Mouse (Mus musculus): ENCODE measurements around the gene Wfdc3. TPM values are rescaled to one million over a fixed set of nuclear protein-coding genes. Genes with fewer than 3 reads are reported as not detected.
A peak's percentile ranks its signal among the peaks of the same experiment; 100 is the strongest.

Gene Wfdc3
- polyA plus RNA-seq, 1 experiment = 0.60 TPM

GRCm38 (mm10) chr2:164790451-164790850 is 44.7 kb upstream of the Wfdc3 start:
- no peaks in the 10 kb centered on the region for H3K9me3 ChIP-seq (replicated peaks; ENCODE audit: control insufficient read depth, insufficient read depth, low read length, poor library complexity, severe bottlenecking)
- no peak overlapping the region for H3K9ac ChIP-seq (ENCODE audit: low read depth, poor library complexity, severe bottlenecking)
- no peak overlapping the region for H3K27ac ChIP-seq (ENCODE audit: insufficient read depth, low read length)
- H3K4me3 ChIP-seq (ENCODE audit: low read depth, low read length) = no peak overlapping the region
- TF ChIP-seq POLR2A (IDR thresholded peaks at IDR 0.05; ENCODE audit: insufficient read depth, low read length) (no peak), CTCF (IDR thresholded peaks at IDR 0.05; ENCODE audit: low read depth, low read length) (no peak), EP300 (IDR thresholded peaks at IDR 0.05; ENCODE audit: insufficient read depth, low read depth, low read length) (no peak)
- no peaks in the 10 kb centered on the region; the same call in 1 of the 2 replicates for H3K36me3 ChIP-seq (ENCODE audit: control insufficient read depth, insufficient read depth, low read length, poor library complexity, severe bottlenecking)
- H3K27me3 ChIP-seq (ENCODE audit: control insufficient read depth, insufficient read depth, low read length, poor library complexity, severe bottlenecking) = no peaks in the 10 kb centered on the region
- peaks cover 13% of the 10 kb centered on the region for H3K4me1 ChIP-seq (ENCODE audit: control insufficient read depth, insufficient read depth, low read length)

GRCm38 (mm10) chr2:164788411-164788810 is 42.7 kb upstream of the Wfdc3 start:
- Histone ChIP-seq H3K9me3 (replicated peaks; ENCODE audit: control insufficient read depth, insufficient read depth, low read length, poor library complexity, severe bottlenecking) (no peaks in the 10 kb centered on the region), H3K4me3 (ENCODE audit: low read depth, low read length) (no peak overlapping the region), H3K4me1 (ENCODE audit: control insufficient read depth, insufficient read depth, low read length) (peaks cover 13% of the 10 kb centered on the region), H3K9ac (ENCODE audit: low read depth, poor library complexity, severe bottlenecking) (no peak overlapping the region), H3K36me3 (ENCODE audit: control insufficient read depth, insufficient read depth, low read length, poor library complexity, severe bottlenecking) (no peaks in the 10 kb centered on the region), H3K27ac (ENCODE audit: insufficient read depth, low read length) (no peak overlapping the region), H3K27me3 (ENCODE audit: control insufficient read depth, insufficient read depth, low read length, poor library complexity, severe bottlenecking) (no peaks in the 10 kb centered on the region)
- TF ChIP-seq EP300 (IDR thresholded peaks at IDR 0.05; ENCODE audit: insufficient read depth, low read depth, low read length) (no peak), CTCF (IDR thresholded peaks at IDR 0.05; ENCODE audit: low read depth, low read length) (no peak), POLR2A (IDR thresholded peaks at IDR 0.05; ENCODE audit: insufficient read depth, low read length) (no peak)

GRCm38 (mm10) chr2:164787779-164788178 is 42.0 kb upstream of the Wfdc3 start:
- no peak overlapping the region for H3K27ac ChIP-seq (ENCODE audit: insufficient read depth, low read length)
- TF ChIP-seq CTCF (IDR thresholded peaks at IDR 0.05; ENCODE audit: low read depth, low read length) = no peak
- H3K4me1 ChIP-seq (ENCODE audit: control insufficient read depth, insufficient read depth, low read length) = peaks cover 13% of the 10 kb centered on the region
- H3K9me3 ChIP-seq (replicated peaks; ENCODE audit: control insufficient read depth, insufficient read depth, low read length, poor library complexity, severe bottlenecking) = no peaks in the 10 kb centered on the region
- no peak overlapping the region for H3K9ac ChIP-seq (ENCODE audit: low read depth, poor library complexity, severe bottlenecking)
- no peak overlapping the region for H3K4me3 ChIP-seq (ENCODE audit: low read depth, low read length)
- H3K27me3 ChIP-seq (ENCODE audit: control insufficient read depth, insufficient read depth, low read length, poor library complexity, severe bottlenecking) = no peaks in the 10 kb centered on the region
- H3K36me3 ChIP-seq (ENCODE audit: control insufficient read depth, insufficient read depth, low read length, poor library complexity, severe bottlenecking) = no peaks in the 10 kb centered on the region

GRCm38 (mm10) chr2:164787032-164787431 is 41.3 kb upstream of the Wfdc3 start:
- Histone ChIP-seq H3K36me3 (ENCODE audit: control insufficient read depth, insufficient read depth, low read length, poor library complexity, severe bottlenecking) (no peaks in the 10 kb centered on the region), H3K9ac (ENCODE audit: low read depth, poor library complexity, severe bottlenecking) (no peak overlapping the region), H3K9me3 (replicated peaks; ENCODE audit: control insufficient read depth, insufficient read depth, low read length, poor library complexity, severe bottlenecking) (no peaks in the 10 kb centered on the region), H3K27ac (ENCODE audit: insufficient read depth, low read length) (no peak overlapping the region), H3K4me1 (ENCODE audit: control insufficient read depth, insufficient read depth, low read length) (peaks cover 13% of the 10 kb centered on the region), H3K4me3 (ENCODE audit: low read depth, low read length) (no peak overlapping the region), H3K27me3 (ENCODE audit: control insufficient read depth, insufficient read depth, low read length, poor library complexity, severe bottlenecking) (no peaks in the 10 kb centered on the region)
- TF ChIP-seq POLR2A (IDR thresholded peaks at IDR 0.05; ENCODE audit: insufficient read depth, low read length) (no peak), CTCF (IDR thresholded peaks at IDR 0.05; ENCODE audit: low read depth, low read length) (no peak), EP300 (IDR thresholded peaks at IDR 0.05; ENCODE audit: insufficient read depth, low read depth, low read length) (no peak)

- H3K27me3 ChIP-seq (ENCODE audit: control insufficient read depth, insufficient read depth, low read length, poor library complexity, severe bottlenecking) = no peaks in the 10 kb centered on the region
- no peak for TF ChIP-seq POLR2A (IDR thresholded peaks at IDR 0.05; ENCODE audit: insufficient read depth, low read length)
- TF ChIP-seq CTCF (IDR thresholded peaks at IDR 0.05; ENCODE audit: low read depth, low read length) = no peak
- TF ChIP-seq EP300 (IDR thresholded peaks at IDR 0.05; ENCODE audit: insufficient read depth, low read depth, low read length) = no peak
- peak overlapping the region; percentile 82 for H3K9ac ChIP-seq (ENCODE audit: low read depth, poor library complexity, severe bottlenecking)
- no peak overlapping the region for H3K27ac ChIP-seq (ENCODE audit: insufficient read depth, low read length)
- H3K4me1 ChIP-seq (ENCODE audit: control insufficient read depth, insufficient read depth, low read length) = peaks cover 13% of the 10 kb centered on the region
- no peaks in the 10 kb centered on the region for H3K36me3 ChIP-seq (ENCODE audit: control insufficient read depth, insufficient read depth, low read length, poor library complexity, severe bottlenecking)
- H3K9me3 ChIP-seq (replicated peaks; ENCODE audit: control insufficient read depth, insufficient read depth, low read length, poor library complexity, severe bottlenecking) = no peaks in the 10 kb centered on the region
- peak overlapping the region; percentile 86 for H3K4me3 ChIP-seq (ENCODE audit: low read depth, low read length)
Observed at GRCm38 (mm10) chr2:164786388-164786885, 40.7 kb upstream of the Wfdc3 start.

GRCm38 (mm10) chr2:164785481-164786387 is 40.0 kb upstream of the Wfdc3 start, which contains the start of gene Snx21:
TSS of gene Snx21 (plus strand) at chr2:164785823.
- Histone ChIP-seq H3K4me1 (ENCODE audit: control insufficient read depth, insufficient read depth, low read length) (peaks cover 13% of the 10 kb centered on the region), H3K27ac (ENCODE audit: insufficient read depth, low read length) (no peak within 1 kb of the TSS)
- TF ChIP-seq CTCF (IDR thresholded peaks at IDR 0.05; ENCODE audit: low read depth, low read length) = no peak
- TF ChIP-seq POLR2A (IDR thresholded peaks at IDR 0.05; ENCODE audit: insufficient read depth, low read length) = peak; percentile 15
- no peak for TF ChIP-seq EP300 (IDR thresholded peaks at IDR 0.05; ENCODE audit: insufficient read depth, low read depth, low read length)

More at GRCm38 (mm10) chr2:164785481-164786387, 40.0 kb upstream of the Wfdc3 start, which contains the start of gene Snx21:
- H3K4me3 ChIP-seq (ENCODE audit: low read depth, low read length) = peak within 1 kb of the TSS; percentile 86
- peak within 1 kb of the TSS; percentile 82 for H3K9ac ChIP-seq (ENCODE audit: low read depth, poor library complexity, severe bottlenecking)
- no peaks in the 10 kb centered on the region for H3K9me3 ChIP-seq (replicated peaks; ENCODE audit: control insufficient read depth, insufficient read depth, low read length, poor library complexity, severe bottlenecking)
- no peaks in the 10 kb centered on the region for H3K36me3 ChIP-seq (ENCODE audit: control insufficient read depth, insufficient read depth, low read length, poor library complexity, severe bottlenecking)
- H3K27me3 ChIP-seq (ENCODE audit: control insufficient read depth, insufficient read depth, low read length, poor library complexity, severe bottlenecking) = no peaks in the 10 kb centered on the region

Data from ES-Bruce4 (cell line).